Mouse (Mus musculus): ENCODE data around the gene Sycn. TPM values are rescaled to one million over a fixed set of nuclear protein-coding genes. Genes with fewer than 3 reads are reported as not detected.
"Not testable (repeated sequence)": the region's sequence is repeated elsewhere in the genome, so short reads cannot be mapped to it uniquely, and the experiment has no call there.

Sycn gene
- polyA plus RNA-seq, 1 experiment: 0.31 TPM

DNA sequence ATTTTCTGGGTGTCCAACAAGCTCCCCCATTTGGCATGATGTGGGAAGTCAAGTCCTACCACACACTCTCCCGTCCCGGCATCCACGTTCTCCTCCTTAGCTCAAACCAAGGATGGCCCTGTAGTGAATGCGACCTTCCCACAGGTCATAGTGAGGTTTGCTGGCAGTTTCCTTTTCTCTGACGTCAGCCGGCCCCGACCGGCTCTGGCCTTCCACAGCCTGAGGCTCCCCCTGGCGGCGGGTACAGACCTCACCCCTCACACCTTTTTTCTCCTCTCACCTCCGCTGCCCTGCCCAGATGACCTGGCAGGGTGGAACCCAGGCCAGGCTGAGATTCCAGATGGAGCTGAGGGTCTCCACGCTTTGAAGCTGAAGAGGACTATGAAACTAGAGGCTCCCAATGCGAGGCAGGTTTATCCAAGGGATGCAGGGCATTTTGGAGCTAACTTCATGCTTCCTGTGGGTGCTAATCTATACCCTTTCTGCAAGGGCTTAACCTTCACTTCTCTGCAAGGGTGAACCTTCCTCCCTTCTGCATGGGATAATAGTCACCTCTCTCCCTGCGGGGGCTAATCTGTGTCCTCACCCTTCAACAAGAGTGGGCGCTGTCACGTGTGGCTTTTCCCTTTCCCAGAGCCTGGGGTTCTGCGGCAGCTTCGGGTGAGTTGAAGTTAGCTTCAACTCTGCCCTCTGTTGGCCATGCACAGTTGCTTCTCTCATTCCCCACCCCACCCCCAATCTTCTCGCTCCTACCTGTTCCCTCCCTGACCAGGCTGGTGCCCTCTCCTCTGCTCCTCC is 12.6 kb upstream of the Sycn start:
- Histone ChIP-seq H3K27ac (ENCODE audit: control insufficient read depth, insufficient read depth, low read depth, low read length) (peak overlapping the region; percentile 1; the same call in 1 of the 2 replicates), H3K4me3 (ENCODE audit: control insufficient read depth, low read depth, low read length) (peak overlapping the region; percentile 64), H3K36me3 (ENCODE audit: control insufficient read depth, insufficient read depth, low read length) (no peaks in the 10 kb centered on the region), H3K27me3 (ENCODE audit: control insufficient read depth, insufficient read depth, low read length) (no peaks in the 10 kb centered on the region), H3K4me1 (ENCODE audit: control insufficient read depth, insufficient read depth, low read length) (peaks cover 14% of the 10 kb centered on the region)
- TF ChIP-seq CTCF (IDR thresholded peaks at IDR 0.05; ENCODE audit: control insufficient read depth, insufficient read depth, insufficient replicate concordance, low read depth, low read length): peak; percentile 81
- TF ChIP-seq POLR2A (IDR thresholded peaks at IDR 0.05; ENCODE audit: control insufficient read depth, low read depth, low read length): no peak

DNA sequence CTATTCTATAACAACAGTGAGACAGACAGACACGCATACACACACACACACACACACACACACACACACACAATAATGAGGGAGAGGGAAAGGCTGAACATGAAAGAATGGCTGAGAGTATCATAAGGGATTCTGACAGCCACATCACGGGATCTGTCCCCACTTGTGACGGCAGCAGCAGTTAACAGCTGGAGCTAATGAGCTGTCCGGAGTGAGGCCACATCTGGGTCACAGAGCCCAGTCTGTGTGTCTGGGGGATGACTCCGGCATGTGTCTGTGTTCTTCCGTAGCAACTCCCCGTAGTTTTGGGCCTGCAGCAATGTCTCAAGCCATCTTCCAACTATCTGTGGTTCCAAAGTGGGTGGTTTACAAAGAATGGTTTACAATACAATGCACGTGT is 8.7 kb upstream of the Sycn start:
- H3K27me3 ChIP-seq (ENCODE audit: control insufficient read depth, insufficient read depth, low read length): no peaks in the 10 kb centered on the region
- H3K4me1 ChIP-seq (ENCODE audit: control insufficient read depth, insufficient read depth, low read length): peaks cover 19% of the 10 kb centered on the region
- H3K4me3 ChIP-seq (ENCODE audit: control insufficient read depth, low read depth, low read length): no peak overlapping the region
- H3K27ac ChIP-seq (ENCODE audit: control insufficient read depth, insufficient read depth, low read depth, low read length): no peak overlapping the region
- TF ChIP-seq POLR2A (IDR thresholded peaks at IDR 0.05; ENCODE audit: control insufficient read depth, low read depth, low read length) (no peak), CTCF (IDR thresholded peaks at IDR 0.05; ENCODE audit: control insufficient read depth, insufficient read depth, insufficient replicate concordance, low read depth, low read length) (no peak)
- no peaks in the 10 kb centered on the region for H3K36me3 ChIP-seq (ENCODE audit: control insufficient read depth, insufficient read depth, low read length)

DNA sequence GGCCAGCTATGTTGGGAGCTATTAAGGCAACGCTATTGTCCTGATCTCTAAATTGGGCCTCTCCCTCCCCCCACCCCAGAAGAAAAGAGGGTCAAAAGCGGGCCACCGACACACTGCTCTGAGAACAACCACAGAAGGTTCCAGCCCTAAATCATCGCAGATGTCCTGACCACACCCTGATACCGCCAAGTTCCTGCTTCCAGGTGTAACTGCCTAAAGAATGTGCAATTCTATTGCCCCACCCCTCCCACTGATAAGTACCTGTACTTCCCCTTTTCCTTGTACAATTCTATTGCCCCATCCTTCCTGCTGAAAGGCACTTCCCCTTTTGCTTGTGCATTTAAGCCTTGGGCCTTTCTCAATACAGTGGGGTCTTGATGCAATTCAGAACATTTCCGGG is 1.8 kb upstream of the Sycn start:
- not testable (repeated sequence) for H3K4me3 ChIP-seq (ENCODE audit: control insufficient read depth, low read depth, low read length); H3K27me3 ChIP-seq (ENCODE audit: control insufficient read depth, insufficient read depth, low read length); H3K27ac ChIP-seq (ENCODE audit: control insufficient read depth, insufficient read depth, low read depth, low read length); H3K36me3 ChIP-seq (ENCODE audit: control insufficient read depth, insufficient read depth, low read length); H3K4me1 ChIP-seq (ENCODE audit: control insufficient read depth, insufficient read depth, low read length)

DNA sequence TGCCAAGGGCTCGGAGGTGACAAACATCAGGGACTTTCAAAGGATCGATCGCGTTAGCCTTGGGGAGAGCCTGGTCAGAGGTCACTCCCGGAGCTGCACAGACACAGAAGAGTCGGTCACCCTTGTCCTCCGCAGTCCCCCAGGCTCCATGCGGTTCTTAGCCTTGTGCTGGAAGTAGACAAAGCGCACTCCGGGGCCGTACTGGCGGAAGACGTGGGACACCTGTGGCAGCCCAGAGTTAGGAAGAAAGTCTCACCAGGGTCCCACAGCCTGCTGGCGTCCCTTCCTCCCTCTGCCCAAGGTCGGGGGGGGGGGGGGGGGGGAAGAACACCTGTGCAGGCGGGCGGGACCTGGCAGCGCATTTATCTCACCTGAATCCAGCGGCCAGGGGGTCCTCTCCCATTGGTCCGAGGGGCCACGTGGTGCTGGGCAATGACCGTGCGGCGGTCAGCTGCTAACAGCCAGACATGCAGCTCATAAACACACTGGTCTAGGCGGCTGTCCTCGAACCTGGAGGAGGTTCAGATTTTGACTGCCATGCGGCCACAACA is 3.4 kb downstream of the Sycn start:
- Histone ChIP-seq H3K4me1 (ENCODE audit: control insufficient read depth, insufficient read depth, low read length) (peaks cover 31% of the 10 kb centered on the region), H3K27ac (ENCODE audit: control insufficient read depth, insufficient read depth, low read depth, low read length) (no peak overlapping the region), H3K27me3 (ENCODE audit: control insufficient read depth, insufficient read depth, low read length) (peaks cover 4% of the 10 kb centered on the region), H3K4me3 (ENCODE audit: control insufficient read depth, low read depth, low read length) (0 out of 2 replicates have a peak overlapping the region, but pooled peaks have one; percentile 3), H3K36me3 (ENCODE audit: control insufficient read depth, insufficient read depth, low read length) (no peaks in the 10 kb centered on the region)
- TF ChIP-seq POLR2A (IDR thresholded peaks at IDR 0.05; ENCODE audit: control insufficient read depth, low read depth, low read length): no peak
- TF ChIP-seq CTCF (IDR thresholded peaks at IDR 0.05; ENCODE audit: control insufficient read depth, insufficient read depth, insufficient replicate concordance, low read depth, low read length): no peak

DNA sequence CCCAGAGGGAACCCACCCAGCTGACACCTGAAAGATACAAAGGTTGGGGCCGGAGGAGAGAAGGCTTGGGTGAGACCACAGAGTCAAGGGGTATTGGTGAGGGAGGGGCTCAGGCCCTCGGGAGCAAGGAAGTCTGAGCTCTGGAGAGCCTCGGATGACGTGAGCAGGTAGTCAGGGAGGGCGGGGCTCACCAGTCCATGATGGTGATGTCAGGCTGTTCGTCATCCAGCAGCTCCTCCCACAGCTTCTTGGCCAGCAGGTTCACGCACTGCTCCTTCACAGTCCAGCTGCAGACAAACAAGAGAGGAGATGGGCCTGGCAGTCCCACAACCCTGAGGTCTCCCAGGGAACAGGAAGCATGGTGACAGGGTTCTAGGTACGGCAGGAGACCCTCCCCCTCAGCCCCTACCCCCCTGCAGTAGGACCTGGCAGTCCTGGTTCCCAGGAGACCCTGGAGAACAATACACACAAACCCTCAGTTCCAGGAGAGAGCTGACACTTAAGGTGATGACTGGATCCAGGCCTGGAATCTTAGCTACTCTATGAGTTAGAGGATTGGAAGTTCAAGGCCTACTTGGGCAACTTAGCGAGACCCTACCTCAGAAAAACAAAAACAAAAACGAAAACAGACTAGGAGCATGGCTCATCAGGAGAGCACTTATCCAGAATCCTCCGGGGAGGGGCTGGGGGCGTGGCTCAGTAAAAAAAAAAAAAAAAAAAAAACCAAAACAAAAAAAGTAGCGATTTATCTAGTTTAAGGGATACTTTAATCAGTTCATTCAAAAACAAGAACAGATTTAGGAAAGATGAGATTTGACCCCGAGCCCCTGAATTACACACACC is 4.6 kb downstream of the Sycn start:
- TF ChIP-seq CTCF (IDR thresholded peaks at IDR 0.05; ENCODE audit: control insufficient read depth, insufficient read depth, insufficient replicate concordance, low read depth, low read length) (peak; percentile 13; the same call in 1 of the 2 replicates), POLR2A (IDR thresholded peaks at IDR 0.05; ENCODE audit: control insufficient read depth, low read depth, low read length) (no peak; the same call in 1 of the 2 replicates)

GRCm38 (mm10) chr7:28545891-28546210 is 5.2 kb downstream of the Sycn start:
- Histone ChIP-seq H3K4me3 (ENCODE audit: control insufficient read depth, low read depth, low read length) (no peak overlapping the region), H3K36me3 (ENCODE audit: control insufficient read depth, insufficient read depth, low read length) (no peaks in the 10 kb centered on the region), H3K4me1 (ENCODE audit: control insufficient read depth, insufficient read depth, low read length) (peaks cover 31% of the 10 kb centered on the region), H3K27ac (ENCODE audit: control insufficient read depth, insufficient read depth, low read depth, low read length) (no peak overlapping the region), H3K27me3 (ENCODE audit: control insufficient read depth, insufficient read depth, low read length) (peaks cover 4% of the 10 kb centered on the region)
- TF ChIP-seq POLR2A (IDR thresholded peaks at IDR 0.05; ENCODE audit: control insufficient read depth, low read depth, low read length) (no peak), CTCF (IDR thresholded peaks at IDR 0.05; ENCODE audit: control insufficient read depth, insufficient read depth, insufficient replicate concordance, low read depth, low read length) (no peak)

More for the DNA sequence above, 4.6 kb downstream of the Sycn start:
- no peak overlapping the region; the same call in 1 of the 2 replicates for H3K4me3 ChIP-seq (ENCODE audit: control insufficient read depth, low read depth, low read length)
- peaks cover 31% of the 10 kb centered on the region for H3K4me1 ChIP-seq (ENCODE audit: control insufficient read depth, insufficient read depth, low read length)
- peaks cover 4% of the 10 kb centered on the region for H3K27me3 ChIP-seq (ENCODE audit: control insufficient read depth, insufficient read depth, low read length)
- H3K36me3 ChIP-seq (ENCODE audit: control insufficient read depth, insufficient read depth, low read length): no peaks in the 10 kb centered on the region
- no peak overlapping the region for H3K27ac ChIP-seq (ENCODE audit: control insufficient read depth, insufficient read depth, low read depth, low read length)

GRCm38 (mm10) chr7:28546649-28547048 is 6.0 kb downstream of the Sycn start:
- H3K36me3 ChIP-seq (ENCODE audit: control insufficient read depth, insufficient read depth, low read length): no peaks in the 10 kb centered on the region
- TF ChIP-seq POLR2A (IDR thresholded peaks at IDR 0.05; ENCODE audit: control insufficient read depth, low read depth, low read length): no peak
- TF ChIP-seq CTCF (IDR thresholded peaks at IDR 0.05; ENCODE audit: control insufficient read depth, insufficient read depth, insufficient replicate concordance, low read depth, low read length): no peak
- no peak overlapping the region for H3K27ac ChIP-seq (ENCODE audit: control insufficient read depth, insufficient read depth, low read depth, low read length)
- peaks cover 31% of the 10 kb centered on the region for H3K4me1 ChIP-seq (ENCODE audit: control insufficient read depth, insufficient read depth, low read length)
- H3K27me3 ChIP-seq (ENCODE audit: control insufficient read depth, insufficient read depth, low read length): peaks cover 4% of the 10 kb centered on the region
- peak overlapping the region; percentile 20 for H3K4me3 ChIP-seq (ENCODE audit: control insufficient read depth, low read depth, low read length)
